Mouse (Mus musculus) neural tube, embryonic 15.5 days (tissue): ENCODE data around the gene Tcerg1l. TPM values are rescaled to one million over a fixed set of nuclear protein-coding genes. Genes with fewer than 3 reads are reported as not detected.
A peak's percentile ranks its signal among the peaks of the same experiment; 100 is the strongest.

Source experiments
- ATAC-seq: fragments of 200-750 bp; cut with Nextera tagmentation; 2 replicates; pipeline ENCODE4 v1.8.0; 2017; ENCODE audit warnings: mild to moderate bottlenecking, moderate TSS enrichment, moderate library complexity; ENCODE audit not compliant: low FRiP score
- H3K27ac ChIP-seq: fragments of 300-500 bp; sonication (generic); replicated peaks from 2 replicates; pipeline ENCODE4 v1.5.1; 2015; ENCODE audit warnings: mild to moderate bottlenecking, inconsistent platforms
- H3K27me3 ChIP-seq: fragments of 300-500 bp; sonication (generic); replicated peaks from 2 replicates; pipeline ENCODE4 v1.6.1; 2015; ENCODE audit warnings: inconsistent platforms
- H3K36me3 ChIP-seq: fragments of 300-500 bp; sonication (generic); 2 replicates; pipeline ENCODE4 v1.6.1; 2015; ENCODE audit warnings: inconsistent platforms
- H3K4me1 ChIP-seq: fragments of 300-500 bp; sonication (generic); 2 replicates; pipeline ENCODE4 v1.6.1; 2015; ENCODE audit warnings: inconsistent platforms
- H3K4me2 ChIP-seq: fragments of 300-500 bp; sonication (generic); 2 replicates; pipeline ENCODE4 v1.6.1; 2015; ENCODE audit warnings: inconsistent platforms, mild to moderate bottlenecking, moderate library complexity
- H3K4me3 ChIP-seq: fragments of 300-500 bp; sonication (generic); replicated peaks from 2 replicates; pipeline ENCODE4 v1.5.1; 2015; ENCODE audit warnings: mild to moderate bottlenecking, inconsistent platforms
- H3K9ac ChIP-seq: fragments of 300-500 bp; sonication (generic); replicated peaks from 2 replicates; pipeline ENCODE4 v1.6.1; 2015; ENCODE audit warnings: mild to moderate bottlenecking, inconsistent platforms
- H3K9me3 ChIP-seq: fragments of 300-500 bp; sonication (generic); replicated peaks from 2 replicates; pipeline ENCODE4 v1.6.1; 2016; ENCODE audit warnings: inconsistent platforms
- WGBS: fragments of 180-500 bp; shearing (Covaris S2); methylation state at CpG from one replicate; pipeline ENCODE4 v1.1.7; 2015; ENCODE audit warnings: mixed read lengths; 5-methylcytosine and 5-hydroxymethylcytosine counted together
- polyA plus RNA-seq: library from polyadenylated mRNA; unstranded; fragments of >200 nt; fragmentation: Nextera tagmentation; extraction: Ambion mirVana; gene quantifications from 2 replicates; pipeline ENCODE4 v1.2.1, GENCODE M21; 2015

Gene Tcerg1l
- polyA plus RNA-seq, 1 experiment from 2014 or later = 47.5 TPM

GRCm38 (mm10) chr7:138396863-138397484, 556 bp downstream of the Tcerg1l start:
- Histone ChIP-seq H3K9ac (peak overlapping the region; percentile 80), H3K9me3 (no peaks in the 10 kb centered on the region), H3K4me3 (peak overlapping the region; percentile 62), H3K27ac (peak overlapping the region; percentile 78), H3K36me3 (no peaks in the 10 kb centered on the region), H3K4me1 (peaks cover 28% of the 10 kb centered on the region), H3K4me2 (peak overlapping the region; percentile 86), H3K27me3 (peaks cover 6% of the 10 kb centered on the region; the same call in 1 of the 2 replicates)
- under 1% methylated on average over 41 of the region's 41 CpGs for WGBS
- no peak for ATAC-seq

DNA sequence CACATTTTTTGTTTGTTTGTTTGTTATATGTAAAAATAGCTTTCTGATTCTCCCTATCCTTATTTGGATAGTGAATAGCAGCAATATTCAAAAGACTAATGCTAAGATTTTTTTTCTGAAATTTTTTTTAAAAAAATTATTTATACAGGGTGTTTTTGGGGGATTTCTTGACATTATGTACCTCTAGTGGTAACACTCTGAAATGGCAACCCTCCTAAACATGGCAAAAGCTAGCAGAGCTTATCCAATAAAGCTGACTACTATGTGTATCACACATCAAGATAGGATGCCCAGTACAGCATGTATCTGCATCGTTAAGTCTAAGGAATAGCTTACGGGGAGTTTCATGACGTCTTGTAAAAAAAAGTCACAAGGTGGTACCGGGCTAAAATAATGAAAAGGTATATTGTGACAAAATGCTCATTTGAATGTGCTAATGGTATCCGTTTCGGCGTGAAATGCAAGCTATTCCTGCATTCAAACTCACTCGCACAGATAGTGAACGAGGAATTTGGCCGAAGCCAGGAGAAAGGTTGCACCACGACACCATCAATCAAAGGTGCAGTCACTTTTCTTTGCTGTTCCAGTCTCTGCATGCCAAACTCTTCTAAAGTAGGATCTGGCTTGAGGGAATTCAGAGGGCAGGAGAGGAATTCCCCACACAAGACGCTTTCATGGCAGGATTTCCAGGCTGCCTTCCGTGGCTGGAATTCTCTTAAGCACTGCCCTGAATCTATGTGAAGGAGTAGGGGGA, 1.2 kb downstream of the Tcerg1l start:
- 20% methylated on average over 13 of the region's 13 CpGs for WGBS
- H3K27me3 ChIP-seq = peaks cover 6% of the 10 kb centered on the region; the same call in 1 of the 2 replicates
- peak overlapping the region; percentile 86 for H3K4me2 ChIP-seq
- no peaks in the 10 kb centered on the region for H3K36me3 ChIP-seq
- H3K9me3 ChIP-seq = no peaks in the 10 kb centered on the region
- no peak for ATAC-seq
- H3K27ac ChIP-seq = peak overlapping the region; percentile 78
- H3K4me3 ChIP-seq = peak overlapping the region; percentile 62
- peak overlapping the region; percentile 80 for H3K9ac ChIP-seq
- H3K4me1 ChIP-seq = peaks cover 28% of the 10 kb centered on the region

DNA sequence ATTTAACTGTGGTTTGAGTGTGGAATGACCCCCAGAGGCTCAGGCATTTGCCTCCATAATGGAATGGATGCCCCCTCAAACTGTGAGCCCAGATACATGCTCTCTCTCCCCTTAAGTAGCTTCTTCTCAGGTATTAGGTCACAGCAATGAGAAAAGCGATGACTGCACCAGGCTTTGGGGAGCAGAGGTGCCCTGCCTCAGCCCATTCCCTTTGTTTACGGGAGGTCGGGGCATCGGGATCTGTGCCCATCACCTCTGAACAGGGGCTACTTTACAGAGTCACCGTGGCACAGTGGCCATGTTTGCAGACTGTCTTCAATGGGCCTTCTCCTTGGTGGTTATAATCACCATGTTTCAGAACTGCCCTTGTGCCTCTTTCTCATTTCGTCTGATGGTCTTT, 7.6 kb downstream of the Tcerg1l start:
- Histone ChIP-seq H3K4me3 (no peak overlapping the region), H3K4me2 (no peak overlapping the region), H3K36me3 (no peaks in the 10 kb centered on the region), H3K9ac (no peak overlapping the region), H3K4me1 (0 out of 2 replicates have a peak, but pooled peaks cover 6% of the 10 kb centered on the region), H3K9me3 (no peaks in the 10 kb centered on the region), H3K27me3 (no peaks in the 10 kb centered on the region), H3K27ac (no peak overlapping the region)
- ATAC-seq = no peak
- WGBS = 94% methylated on average over 6 of the region's 6 CpGs

DNA sequence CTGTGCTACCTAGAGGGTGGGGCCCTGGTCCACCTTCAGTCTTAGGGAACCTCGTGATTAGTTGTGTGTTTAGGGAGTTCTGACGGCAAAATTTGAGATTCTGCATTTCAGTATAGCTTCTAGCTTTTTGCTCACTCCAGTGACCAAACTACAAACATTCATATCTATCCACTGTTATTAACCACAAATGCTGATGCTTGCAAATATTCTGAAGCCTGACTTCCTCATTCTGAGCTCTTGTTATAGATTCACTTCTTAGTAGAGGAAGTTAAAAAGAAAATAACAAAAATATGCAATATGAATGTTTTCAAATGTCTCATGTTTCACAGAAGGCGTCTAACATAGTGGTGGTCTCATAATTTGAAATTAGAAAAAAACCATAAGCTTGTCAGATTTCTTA, 8.5 kb downstream of the Tcerg1l start:
- 74% methylated on average over 3 of the region's 3 CpGs for WGBS
- Histone ChIP-seq H3K4me2 (no peak overlapping the region), H3K4me3 (no peak overlapping the region), H3K9me3 (no peaks in the 10 kb centered on the region), H3K9ac (no peak overlapping the region), H3K27ac (no peak overlapping the region), H3K4me1 (0 out of 2 replicates have a peak, but pooled peaks cover 6% of the 10 kb centered on the region), H3K36me3 (no peaks in the 10 kb centered on the region), H3K27me3 (no peaks in the 10 kb centered on the region)
- ATAC-seq = no peak

DNA sequence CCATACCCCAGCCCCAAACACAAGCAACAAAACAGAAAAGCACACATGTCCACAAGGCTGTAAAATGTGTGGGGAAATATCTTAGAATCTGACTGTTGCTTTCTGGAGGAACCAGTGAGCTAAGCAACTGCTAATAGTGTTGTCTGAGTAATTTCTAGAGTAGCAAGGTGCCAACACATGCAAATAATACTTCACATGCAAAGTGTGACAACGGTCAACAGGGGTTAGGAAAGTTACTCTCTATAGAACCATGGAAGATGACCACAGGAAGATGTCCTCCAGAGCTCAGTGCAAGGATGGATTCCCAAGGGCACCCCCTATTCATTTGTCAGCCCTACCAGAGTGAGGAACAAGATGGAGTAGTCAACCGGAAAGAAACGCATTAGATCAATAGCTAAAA, 18.3 kb downstream of the Tcerg1l start:
- no peak overlapping the region for H3K4me3 ChIP-seq
- no peak overlapping the region for H3K27ac ChIP-seq
- no peak overlapping the region for H3K9ac ChIP-seq
- no peaks in the 10 kb centered on the region for H3K27me3 ChIP-seq
- no peak overlapping the region for H3K4me2 ChIP-seq
- H3K36me3 ChIP-seq = no peaks in the 10 kb centered on the region
- no peaks in the 10 kb centered on the region for H3K9me3 ChIP-seq
- no peak for ATAC-seq
- 69% methylated on average over 3 of the region's 3 CpGs for WGBS
- no peaks in the 10 kb centered on the region; the same call in 1 of the 2 replicates for H3K4me1 ChIP-seq

DNA sequence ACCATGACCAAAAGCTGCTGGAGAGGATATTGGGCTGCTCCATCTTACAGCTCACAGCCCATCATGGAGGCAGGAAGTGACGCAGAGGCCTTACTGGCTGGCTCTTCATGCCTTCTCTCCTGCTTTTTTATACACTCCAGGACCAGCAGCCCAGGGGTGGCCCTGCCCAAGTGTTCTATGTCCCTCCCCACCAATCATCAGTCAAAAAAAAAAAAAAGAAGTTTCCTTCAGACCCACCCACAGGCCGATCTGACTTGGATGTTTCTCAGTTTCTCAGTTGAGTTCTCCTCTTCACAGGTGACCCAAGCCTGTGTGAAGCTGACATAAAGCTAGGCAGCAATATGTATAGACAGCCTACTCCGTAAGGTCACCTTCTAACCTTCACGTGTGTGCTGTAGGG, 19.0 kb downstream of the Tcerg1l start:
- no peak for ATAC-seq
- H3K4me2 ChIP-seq = no peak overlapping the region
- no peak overlapping the region for H3K27ac ChIP-seq
- H3K27me3 ChIP-seq = no peaks in the 10 kb centered on the region
- H3K9ac ChIP-seq = no peak overlapping the region
- no peak overlapping the region for H3K4me3 ChIP-seq
- WGBS = 92% methylated on average over 4 of the region's 4 CpGs
- H3K36me3 ChIP-seq = no peaks in the 10 kb centered on the region
- no peaks in the 10 kb centered on the region; the same call in 1 of the 2 replicates for H3K4me1 ChIP-seq
- no peaks in the 10 kb centered on the region for H3K9me3 ChIP-seq

DNA sequence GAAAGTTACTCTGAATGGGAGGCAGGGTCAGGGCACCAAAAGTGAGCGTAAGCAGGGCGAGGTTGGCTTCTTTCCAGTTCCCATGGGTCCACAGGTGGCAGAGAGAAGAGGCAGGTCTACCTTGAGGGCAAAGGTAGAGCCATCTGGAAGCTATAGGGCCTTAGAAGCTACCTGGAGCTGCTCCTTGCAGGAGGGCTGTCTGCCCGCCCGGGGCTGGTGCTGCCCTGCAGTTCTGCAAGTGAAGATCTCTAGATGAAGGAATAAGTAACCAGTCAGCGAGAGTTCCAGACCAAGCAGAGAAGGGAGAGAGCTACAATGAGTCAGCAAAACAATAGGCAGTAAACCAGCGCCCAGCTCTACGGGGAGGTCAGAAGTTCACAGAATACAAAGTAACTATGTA, 22.0 kb downstream of the Tcerg1l start:
- Histone ChIP-seq H3K9me3 (no peaks in the 10 kb centered on the region), H3K9ac (no peak overlapping the region), H3K4me2 (no peak overlapping the region), H3K27ac (no peak overlapping the region), H3K36me3 (no peaks in the 10 kb centered on the region), H3K4me1 (peaks cover 3% of the 10 kb centered on the region; the same call in 1 of the 2 replicates), H3K4me3 (no peak overlapping the region), H3K27me3 (no peaks in the 10 kb centered on the region)
- ATAC-seq = no peak
- 36% methylated on average over 7 of the region's 7 CpGs for WGBS

DNA sequence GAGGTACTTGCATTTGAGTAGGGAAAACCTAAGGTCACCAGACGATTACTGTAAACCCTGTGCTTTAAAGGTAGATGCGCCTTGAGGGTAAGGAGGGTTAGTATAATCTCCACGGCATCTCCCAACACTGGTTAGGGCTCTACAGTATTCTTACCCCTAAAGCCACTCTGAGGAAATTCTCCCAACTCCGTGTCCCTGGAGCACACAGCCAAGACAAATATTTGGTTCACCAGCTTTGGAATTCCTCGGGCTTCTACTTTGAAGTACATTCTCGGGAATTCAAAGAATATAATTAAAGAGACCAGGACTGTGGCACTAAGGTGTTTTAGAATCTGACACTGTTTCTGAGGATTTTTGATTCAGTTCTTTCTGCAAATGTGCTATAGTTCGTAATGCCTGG, 23.2 kb downstream of the Tcerg1l start:
- WGBS = 81% methylated on average over 7 of the region's 7 CpGs
- no peaks in the 10 kb centered on the region for H3K9me3 ChIP-seq
- H3K4me3 ChIP-seq = no peak overlapping the region
- peaks cover 3% of the 10 kb centered on the region; the same call in 1 of the 2 replicates for H3K4me1 ChIP-seq
- H3K36me3 ChIP-seq = no peaks in the 10 kb centered on the region
- H3K27ac ChIP-seq = no peak overlapping the region
- no peak for ATAC-seq
- no peaks in the 10 kb centered on the region for H3K27me3 ChIP-seq
- no peak overlapping the region for H3K4me2 ChIP-seq
- H3K9ac ChIP-seq = no peak overlapping the region

DNA sequence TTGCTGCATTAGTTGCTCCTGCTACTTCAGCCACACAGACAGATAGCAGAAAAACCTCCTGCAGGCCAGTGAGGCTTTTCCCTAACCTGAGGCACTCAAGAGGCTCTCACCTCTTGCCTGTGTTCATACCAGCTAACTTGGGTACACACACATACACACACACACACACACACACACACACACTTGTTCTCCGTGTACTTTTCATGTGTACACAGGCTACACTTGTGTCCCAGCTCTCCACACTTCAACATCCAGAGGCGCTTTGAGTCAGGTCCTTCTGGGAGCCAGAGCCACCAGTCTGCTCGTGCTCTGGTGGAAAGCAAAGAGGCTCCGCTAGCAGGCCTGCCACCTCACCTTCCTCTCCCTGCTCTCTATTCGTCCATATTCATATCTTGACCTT, 24.0 kb downstream of the Tcerg1l start:
- no peak overlapping the region for H3K4me3 ChIP-seq
- no peaks in the 10 kb centered on the region for H3K9me3 ChIP-seq
- ATAC-seq = no peak
- no peaks in the 10 kb centered on the region for H3K27me3 ChIP-seq
- no peak overlapping the region for H3K9ac ChIP-seq
- no peak overlapping the region for H3K4me2 ChIP-seq
- peaks cover 3% of the 10 kb centered on the region; the same call in 1 of the 2 replicates for H3K4me1 ChIP-seq
- H3K36me3 ChIP-seq = no peaks in the 10 kb centered on the region
- WGBS = 90% methylated on average over 5 of the region's 5 CpGs
- H3K27ac ChIP-seq = no peak overlapping the region

GRCm38 (mm10) chr7:138367570-138367969, 30.0 kb downstream of the Tcerg1l start:
- no peak overlapping the region for H3K4me2 ChIP-seq
- no peak overlapping the region for H3K4me3 ChIP-seq
- H3K9me3 ChIP-seq = no peaks in the 10 kb centered on the region
- H3K27me3 ChIP-seq = no peaks in the 10 kb centered on the region
- H3K9ac ChIP-seq = no peak overlapping the region
- H3K36me3 ChIP-seq = no peaks in the 10 kb centered on the region
- WGBS = 80% methylated on average over 7 of the region's 7 CpGs
- H3K4me1 ChIP-seq = peaks cover 8% of the 10 kb centered on the region; the same call in 1 of the 2 replicates
- ATAC-seq = no peak
- no peak overlapping the region for H3K27ac ChIP-seq

GRCm38 (mm10) chr7:138365519-138365918, 32.0 kb downstream of the Tcerg1l start:
- Histone ChIP-seq H3K4me3 (no peak overlapping the region), H3K36me3 (no peaks in the 10 kb centered on the region), H3K9ac (no peak overlapping the region), H3K27me3 (no peaks in the 10 kb centered on the region), H3K4me1 (peaks cover 8% of the 10 kb centered on the region; the same call in 1 of the 2 replicates), H3K4me2 (no peak overlapping the region), H3K9me3 (no peaks in the 10 kb centered on the region), H3K27ac (no peak overlapping the region)
- 73% methylated on average over 8 of the region's 8 CpGs for WGBS
- no peak for ATAC-seq

DNA sequence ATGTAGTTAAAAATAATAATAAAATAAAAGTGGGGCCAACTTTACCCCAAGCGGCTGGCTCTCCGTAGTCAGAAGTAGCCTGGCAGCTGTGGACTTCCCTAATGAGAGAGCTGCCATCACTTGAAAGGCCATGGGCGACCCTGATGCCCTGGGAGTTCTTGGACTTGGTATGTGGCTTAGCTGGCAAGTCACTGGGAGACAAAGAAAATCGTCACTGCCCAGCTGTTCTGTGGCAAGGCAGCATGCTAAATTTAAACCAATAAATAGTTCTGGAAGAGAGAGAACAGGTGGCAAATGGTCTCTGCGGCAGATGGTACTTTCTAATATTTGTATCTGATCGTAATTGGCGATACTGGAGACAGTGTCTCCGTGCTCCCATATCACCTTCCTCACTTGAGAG, 40.1 kb downstream of the Tcerg1l start:
- no peaks in the 10 kb centered on the region for H3K9me3 ChIP-seq
- ATAC-seq = no peak
- 66% methylated on average over 8 of the region's 8 CpGs for WGBS
- H3K4me3 ChIP-seq = no peak overlapping the region
- H3K9ac ChIP-seq = no peak overlapping the region
- H3K27me3 ChIP-seq = no peaks in the 10 kb centered on the region
- H3K4me2 ChIP-seq = no peak overlapping the region
- no peaks in the 10 kb centered on the region for H3K36me3 ChIP-seq
- H3K27ac ChIP-seq = 0 out of 2 replicates have a peak overlapping the region, but pooled peaks have one; percentile 18
- peaks cover 11% of the 10 kb centered on the region for H3K4me1 ChIP-seq
